Mouse (Mus musculus) embryonic facial prominence, embryonic 13.5 days (tissue): ENCODE results near the gene Fscn1. TPM values are rescaled to one million over a fixed set of nuclear protein-coding genes. Genes with fewer than 3 reads are reported as not detected.

Source experiments
- ATAC-seq: fragments of 200-750 bp; cut with Nextera tagmentation; 2 replicates; pipeline ENCODE4 v1.8.0; 2017; ENCODE audit warnings: low read depth; ENCODE audit not compliant: insufficient number of reproducible peaks, insufficient read depth, low FRiP score, low TSS enrichment
- H3K27ac ChIP-seq: fragments of 300-500 bp; sonication (generic); 2 replicates; pipeline ENCODE4 v1.5.1; 2015; ENCODE audit warnings: moderate library complexity, mild to moderate bottlenecking, inconsistent platforms
- H3K27me3 ChIP-seq: fragments of 300-500 bp; sonication (generic); 2 replicates; pipeline ENCODE4 v1.6.1; 2015; ENCODE audit warnings: mild to moderate bottlenecking, inconsistent platforms
- H3K36me3 ChIP-seq: fragments of 300-500 bp; sonication (generic); 2 replicates; pipeline ENCODE4 v1.6.1; 2015; ENCODE audit warnings: mild to moderate bottlenecking, inconsistent platforms
- H3K4me1 ChIP-seq: fragments of 300-500 bp; sonication (generic); 2 replicates; pipeline ENCODE4 v1.6.1; 2015; ENCODE audit warnings: inconsistent platforms
- H3K4me2 ChIP-seq: fragments of 300-500 bp; sonication (generic); 2 replicates; pipeline ENCODE4 v1.6.1; 2015; ENCODE audit warnings: moderate library complexity, mild to moderate bottlenecking, inconsistent platforms
- H3K4me3 ChIP-seq: fragments of 300-500 bp; sonication (generic); 2 replicates; pipeline ENCODE4 v1.5.1; 2015; ENCODE audit warnings: mild to moderate bottlenecking, inconsistent platforms
- H3K9ac ChIP-seq: fragments of 300-500 bp; sonication (generic); 2 replicates; pipeline ENCODE4 v1.6.1; 2015; ENCODE audit warnings: mild to moderate bottlenecking, inconsistent platforms
- H3K9me3 ChIP-seq: fragments of 300-500 bp; sonication (generic); 2 replicates; pipeline ENCODE4 v1.6.1; 2016; ENCODE audit warnings: inconsistent platforms
- WGBS: fragments of 180-500 bp; shearing (Covaris S2); methylation state at CpG from one replicate; pipeline ENCODE4 v1.1.7; 2015; ENCODE audit warnings: mixed read lengths; 5-methylcytosine and 5-hydroxymethylcytosine counted together
- polyA plus RNA-seq: library from polyadenylated mRNA; unstranded; fragments of >200 nt; fragmentation: Nextera tagmentation; extraction: Ambion mirVana; gene quantifications from 2 replicates; pipeline ENCODE4 v1.2.1, GENCODE M21; 2015

Gene Fscn1
- polyA plus RNA-seq, 1 experiment from 2014 or later = 392 TPM

- WGBS = 1% methylated on average over 15 of the region's 15 CpGs
- ATAC-seq = 0 out of 2 replicates have a peak, but pooled peaks have one; percentile 11
These were observed 1.3 kb downstream of the Fscn1 start for GRCm38 (mm10) chr5:142961398-142961880.

GRCm38 (mm10) chr5:142961881-142962443, 1.8 kb downstream of the Fscn1 start:
- peak; percentile 50 for ATAC-seq
- H3K4me1 ChIP-seq = peaks cover 42% of the 10 kb centered on the region
- H3K9ac ChIP-seq = peak overlapping the region; percentile 100
- H3K4me2 ChIP-seq = peak overlapping the region; percentile 95
- H3K4me3 ChIP-seq = peak overlapping the region; percentile 97
- H3K27ac ChIP-seq = peak overlapping the region; percentile 94
- H3K9me3 ChIP-seq = no peaks in the 10 kb centered on the region
- H3K27me3 ChIP-seq = no peaks in the 10 kb centered on the region
- under 1% methylated on average over 43 of the region's 43 CpGs for WGBS
- H3K36me3 ChIP-seq = peaks cover 18% of the 10 kb centered on the region

More at GRCm38 (mm10) chr5:142961398-142961880, 1.3 kb downstream of the Fscn1 start:
- Histone ChIP-seq H3K36me3 (peaks cover 14% of the 10 kb centered on the region), H3K9ac (peak overlapping the region; percentile 100), H3K9me3 (no peaks in the 10 kb centered on the region), H3K4me2 (peak overlapping the region; percentile 95), H3K27ac (peak overlapping the region; percentile 94), H3K4me1 (peaks cover 38% of the 10 kb centered on the region), H3K4me3 (peak overlapping the region; percentile 97), H3K27me3 (no peaks in the 10 kb centered on the region)

DNA sequence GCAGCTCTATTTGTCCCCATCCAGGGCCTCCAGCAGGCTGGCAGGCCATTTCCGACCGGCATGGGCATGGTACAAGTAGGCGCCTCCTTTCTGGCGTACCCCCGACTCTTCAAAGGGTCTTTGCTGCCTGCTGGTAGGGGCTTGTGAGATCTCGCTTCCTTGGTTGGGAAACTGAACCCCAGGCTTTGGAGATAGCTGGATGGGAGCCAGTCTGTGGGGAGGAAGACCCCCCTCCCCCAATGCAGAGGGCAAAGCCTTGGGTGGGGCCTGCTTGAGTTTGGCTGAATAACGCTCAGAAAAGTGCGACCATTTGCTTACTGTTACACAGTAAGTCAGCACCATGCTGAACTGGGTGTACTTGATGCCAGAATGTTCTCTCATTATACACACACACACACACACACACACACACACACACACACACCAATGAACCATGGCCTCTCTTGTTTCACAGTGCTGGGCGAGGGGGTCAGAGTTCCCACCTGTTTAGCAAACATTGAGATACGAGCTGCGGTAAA, 2.4 kb downstream of the Fscn1 start:
- WGBS = under 1% methylated on average over 11 of the region's 11 CpGs
- Histone ChIP-seq H3K36me3 (peaks cover 22% of the 10 kb centered on the region), H3K27me3 (no peaks in the 10 kb centered on the region), H3K4me1 (peaks cover 44% of the 10 kb centered on the region), H3K9ac (peak overlapping the region; percentile 100), H3K27ac (peak overlapping the region; percentile 94), H3K4me3 (peak overlapping the region; percentile 97), H3K4me2 (peak overlapping the region; percentile 95), H3K9me3 (no peaks in the 10 kb centered on the region)
- ATAC-seq = no peak

DNA sequence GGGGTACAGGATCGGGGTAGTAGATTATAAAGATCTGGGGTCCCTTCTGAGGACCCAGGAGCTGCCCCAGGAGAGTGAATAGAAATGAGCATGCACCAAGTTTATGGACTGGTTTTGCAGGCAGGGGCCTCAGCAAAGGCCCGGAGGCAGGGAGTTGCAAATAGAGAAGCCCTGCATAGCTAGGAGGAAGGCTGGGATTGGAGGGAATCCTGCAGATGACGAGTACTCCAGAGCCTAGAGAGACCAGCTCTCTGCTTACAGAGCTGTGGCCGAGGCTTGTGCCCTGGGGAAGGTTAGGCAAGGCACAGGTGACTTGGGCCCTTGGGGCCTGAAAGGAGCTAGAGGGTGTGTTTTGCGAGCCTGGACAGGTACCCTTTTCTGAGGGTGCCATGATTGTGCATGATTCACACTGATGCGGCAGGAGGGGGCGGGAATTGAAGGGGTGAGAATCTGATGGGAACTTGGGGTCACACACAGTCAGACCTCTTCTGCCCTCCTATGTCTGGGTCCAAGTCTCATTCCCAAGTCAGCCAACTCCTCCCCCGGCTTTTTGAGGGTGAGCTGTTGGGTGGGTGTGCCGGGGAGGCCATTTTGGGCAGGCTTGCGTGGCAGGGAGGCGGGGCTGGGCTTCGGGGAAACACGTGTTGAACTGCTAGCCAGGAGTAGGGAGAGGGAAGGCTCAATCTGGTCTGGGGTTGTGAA, 3.0 kb downstream of the Fscn1 start:
- Histone ChIP-seq H3K27me3 (no peaks in the 10 kb centered on the region), H3K4me3 (peak overlapping the region; percentile 97), H3K4me2 (peak overlapping the region; percentile 95), H3K36me3 (peaks cover 29% of the 10 kb centered on the region), H3K9ac (peak overlapping the region; percentile 100), H3K9me3 (no peaks in the 10 kb centered on the region), H3K4me1 (peaks cover 46% of the 10 kb centered on the region), H3K27ac (peak overlapping the region; percentile 94)
- ATAC-seq = no peak
- WGBS = 4% methylated on average over 13 of the region's 13 CpGs

DNA sequence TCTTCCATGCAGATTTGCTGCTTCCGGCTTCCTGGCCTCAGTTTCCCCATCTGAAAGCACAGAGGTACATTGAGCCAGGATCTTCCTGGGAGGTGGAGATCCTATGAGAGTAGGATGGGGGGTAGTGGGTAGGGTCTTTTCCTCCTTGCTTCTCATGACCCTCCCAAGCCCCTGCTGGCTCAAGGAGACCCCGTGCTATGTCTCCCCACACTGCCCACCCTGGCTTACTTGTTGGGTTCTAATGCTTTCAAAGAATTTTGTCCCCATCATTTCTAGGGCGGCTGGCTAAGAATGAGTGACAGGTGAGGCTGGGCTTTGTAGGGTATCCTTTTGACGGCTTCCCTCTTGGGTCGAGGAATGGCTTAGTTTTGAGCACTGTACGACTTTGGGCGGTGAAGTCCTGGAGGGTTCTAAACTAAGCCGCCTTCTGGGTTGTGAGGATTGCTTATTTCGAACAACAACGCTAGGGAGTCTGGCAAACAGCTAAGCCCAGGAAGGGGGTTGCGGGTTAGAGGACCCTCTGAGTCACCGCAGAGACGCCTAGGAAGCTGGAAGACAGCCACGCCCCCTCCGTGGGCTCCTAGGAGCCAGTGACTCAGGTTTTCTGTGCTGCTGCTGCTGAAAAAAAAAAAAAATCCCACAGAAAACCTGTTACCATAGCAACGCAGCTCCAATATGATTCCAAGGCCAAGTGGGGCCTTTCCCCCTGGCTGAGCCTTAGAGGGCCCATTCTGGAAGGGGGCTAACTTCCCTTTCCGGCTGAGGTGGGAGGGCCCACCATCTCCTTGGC, 3.8 kb downstream of the Fscn1 start:
- Histone ChIP-seq H3K4me1 (peaks cover 48% of the 10 kb centered on the region), H3K4me3 (peak overlapping the region; percentile 97), H3K36me3 (peaks cover 36% of the 10 kb centered on the region), H3K4me2 (peak overlapping the region; percentile 95), H3K9ac (peak overlapping the region; percentile 100), H3K27ac (peak overlapping the region; percentile 94), H3K27me3 (no peaks in the 10 kb centered on the region), H3K9me3 (no peaks in the 10 kb centered on the region)
- 31% methylated on average over 17 of the region's 17 CpGs for WGBS
- ATAC-seq = no peak

- ATAC-seq = no peak
- Histone ChIP-seq H3K4me1 (peaks cover 42% of the 10 kb centered on the region), H3K9me3 (peaks cover 4% of the 10 kb centered on the region; the same call in 1 of the 2 replicates), H3K4me2 (peak overlapping the region; percentile 95), H3K9ac (peak overlapping the region; percentile 100; the same call in 1 of the 2 replicates), H3K4me3 (peak overlapping the region; percentile 97), H3K36me3 (peaks cover 44% of the 10 kb centered on the region), H3K27ac (peak overlapping the region; percentile 94; the same call in 1 of the 2 replicates), H3K27me3 (no peaks in the 10 kb centered on the region)
- WGBS = 84% methylated on average over 6 of the region's 6 CpGs
These were observed 4.5 kb downstream of the Fscn1 start for GRCm38 (mm10) chr5:142964650-142965049.

DNA sequence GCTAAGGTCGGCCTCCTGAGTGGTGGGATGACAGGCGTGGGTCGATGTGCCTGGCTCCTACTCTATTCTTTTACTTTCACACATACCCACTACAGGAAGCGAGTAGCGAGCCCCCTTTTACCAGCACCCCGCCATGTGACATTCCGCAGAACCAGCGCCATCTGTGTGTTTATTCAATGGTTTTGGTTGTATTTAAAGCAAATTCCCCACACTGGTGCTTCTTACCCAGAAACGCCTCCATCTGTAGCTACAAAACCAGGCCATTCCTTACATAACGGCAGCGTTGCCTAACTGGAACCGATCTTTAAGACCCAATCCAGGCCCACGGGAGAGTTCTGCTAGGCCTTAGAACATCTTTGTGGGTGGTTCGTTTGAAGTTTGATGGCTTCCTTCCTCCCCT, 8.3 kb downstream of the Fscn1 start:
- Histone ChIP-seq H3K9me3 (peaks cover 4% of the 10 kb centered on the region; the same call in 1 of the 2 replicates), H3K27ac (no peak overlapping the region), H3K36me3 (peaks cover 82% of the 10 kb centered on the region), H3K27me3 (no peaks in the 10 kb centered on the region), H3K4me2 (no peak overlapping the region), H3K9ac (no peak overlapping the region), H3K4me1 (peaks cover 33% of the 10 kb centered on the region), H3K4me3 (no peak overlapping the region)
- WGBS = 86% methylated on average over 14 of the region's 14 CpGs
- no peak for ATAC-seq

- Histone ChIP-seq H3K4me2 (no peak overlapping the region), H3K27ac (no peak overlapping the region), H3K4me3 (no peak overlapping the region), H3K27me3 (no peaks in the 10 kb centered on the region), H3K9ac (no peak overlapping the region), H3K36me3 (peaks cover 56% of the 10 kb centered on the region), H3K4me1 (peaks cover 13% of the 10 kb centered on the region; the same call in 1 of the 2 replicates), H3K9me3 (peaks cover 4% of the 10 kb centered on the region; the same call in 1 of the 2 replicates)
- 39% methylated on average over 3 of the region's 3 CpGs for WGBS
- no peak for ATAC-seq
These were observed 13.8 kb downstream of the Fscn1 start for GRCm38 (mm10) chr5:142973971-142974370.

DNA sequence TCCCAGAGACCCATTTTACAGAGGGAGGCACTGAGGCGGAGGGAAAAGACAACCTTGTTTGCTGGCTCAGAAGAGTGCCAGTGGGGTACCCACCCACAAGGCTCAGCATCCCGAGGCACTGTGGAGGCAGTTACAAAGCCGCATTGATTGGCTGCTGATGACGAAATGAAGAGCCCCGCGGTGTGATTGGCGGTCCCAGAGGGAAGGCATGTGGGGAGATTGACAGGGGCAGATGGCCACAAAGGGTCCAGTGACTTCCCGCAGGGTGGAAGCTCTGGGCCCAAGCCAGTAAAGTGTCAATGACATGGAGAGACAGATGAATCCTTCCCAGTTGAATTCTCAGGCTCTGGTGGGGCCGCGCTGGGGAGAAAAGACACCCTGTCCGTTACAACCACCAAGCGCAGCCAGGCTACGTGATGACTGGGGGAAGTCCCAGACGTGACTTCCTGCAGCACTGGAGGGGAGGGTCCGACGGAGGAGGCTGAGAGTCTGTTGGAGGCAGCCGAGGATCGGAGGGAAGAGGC, 14.5 kb downstream of the Fscn1 start:
- H3K27me3 ChIP-seq = no peaks in the 10 kb centered on the region
- H3K9me3 ChIP-seq = no peaks in the 10 kb centered on the region
- WGBS = 22% methylated on average over 18 of the region's 18 CpGs
- 0 out of 2 replicates have a peak overlapping the region, but pooled peaks have one; percentile 2 for H3K27ac ChIP-seq
- H3K4me1 ChIP-seq = peaks cover 13% of the 10 kb centered on the region; the same call in 1 of the 2 replicates
- no peak overlapping the region for H3K9ac ChIP-seq
- H3K4me3 ChIP-seq = no peak overlapping the region
- ATAC-seq = peak; percentile 60; the same call in 1 of the 2 replicates
- peak overlapping the region; percentile 32 for H3K4me2 ChIP-seq
- peaks cover 49% of the 10 kb centered on the region for H3K36me3 ChIP-seq

DNA sequence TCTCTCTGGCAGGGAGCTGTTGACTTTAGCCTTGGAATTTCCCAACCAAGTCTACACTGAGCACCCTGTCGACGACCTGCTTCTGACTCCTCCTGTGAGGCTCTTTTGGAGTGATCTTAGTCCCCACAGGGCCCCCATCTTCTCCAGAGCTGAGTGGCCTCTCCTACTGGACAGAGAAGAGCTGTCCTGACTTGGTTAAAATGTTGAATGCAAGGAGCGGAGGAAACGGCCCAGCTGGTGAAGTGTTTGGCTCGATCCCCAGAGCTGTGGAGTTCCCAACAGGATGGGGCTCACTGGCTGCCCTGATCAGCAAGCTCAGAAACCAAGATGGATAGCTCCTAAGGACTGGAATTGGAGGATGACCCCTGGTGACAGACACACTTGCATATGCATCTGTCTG, 16.4 kb downstream of the Fscn1 start:
- no peaks in the 10 kb centered on the region for H3K9me3 ChIP-seq
- H3K27me3 ChIP-seq = no peaks in the 10 kb centered on the region
- no peak overlapping the region for H3K9ac ChIP-seq
- peaks cover 13% of the 10 kb centered on the region; the same call in 1 of the 2 replicates for H3K4me1 ChIP-seq
- no peak for ATAC-seq
- H3K27ac ChIP-seq = peak overlapping the region; percentile 28; the same call in 1 of the 2 replicates
- H3K4me2 ChIP-seq = no peak overlapping the region
- no peak overlapping the region for H3K4me3 ChIP-seq
- WGBS = 66% methylated on average over 5 of the region's 5 CpGs
- peaks cover 30% of the 10 kb centered on the region for H3K36me3 ChIP-seq
